Mouse (Mus musculus) stomach, postnatal 0 days (tissue): ENCODE measurements at regions not wholly inside any gene's neighbourhood (a gene's known extent, or its start where the extent isn't known, plus 50 kb on each side); places are given as distances from the start of the nearest gene placed in this dataset.

Experiments
- ATAC-seq: fragments of 200-750 bp; cut with Nextera tagmentation; 2 replicates; pipeline ENCODE4 v1.8.0; 2017; ENCODE audit not compliant: low FRiP score, low TSS enrichment
- DNase-seq: peaks from one replicate; pipeline ENCODE4 v3.0.0-alpha.2; 2016; ENCODE audit warnings: low spot score
- H3K27ac ChIP-seq: fragments of 300-500 bp; sonication (generic); replicated peaks from 2 replicates; pipeline ENCODE4 v1.5.1; 2014; ENCODE audit warnings: mild to moderate bottlenecking, control low read depth
- H3K27me3 ChIP-seq: fragments of 300-500 bp; sonication (generic); 2 replicates; pipeline ENCODE4 v1.6.1; 2014; ENCODE audit warnings: low read length; ENCODE audit not compliant: control insufficient read depth, insufficient read depth
- H3K36me3 ChIP-seq: fragments of 300-500 bp; sonication (generic); 2 replicates; pipeline ENCODE4 v1.6.1; 2014; ENCODE audit warnings: low read length, mixed read lengths; ENCODE audit not compliant: control insufficient read depth, insufficient read depth
- H3K4me1 ChIP-seq: fragments of 300-500 bp; sonication (generic); replicated peaks from 2 replicates; pipeline ENCODE4 v1.6.1; 2014; ENCODE audit warnings: antibody characterized with exemption; ENCODE audit not compliant: control insufficient read depth, insufficient read depth
- H3K4me2 ChIP-seq: fragments of 300-500 bp; sonication (generic); replicated peaks from 2 replicates; pipeline ENCODE4 v1.6.1; 2014; ENCODE audit warnings: low read depth, mild to moderate bottlenecking, control low read depth, moderate library complexity
- H3K4me3 ChIP-seq: fragments of 300-500 bp; sonication (generic); 2 replicates; pipeline ENCODE4 v1.5.1; 2014; ENCODE audit warnings: low read depth, low read length, control low read depth
- H3K9ac ChIP-seq: fragments of 300-500 bp; sonication (generic); 2 replicates; pipeline ENCODE4 v1.6.1; 2014; ENCODE audit warnings: mild to moderate bottlenecking, low read length, control low read depth, mixed read lengths
- H3K9me3 ChIP-seq: fragments of 300-500 bp; sonication (generic); 2 replicates; pipeline ENCODE4 v1.6.1; 2016; ENCODE audit warnings: low read length; ENCODE audit not compliant: control insufficient read depth
- CTCF ChIP-seq: IDR thresholded peaks from 2 replicates; pipeline ENCODE4 v1.5.1; 2016; ENCODE audit warnings: antibody characterized with exemption, low read depth, mild to moderate bottlenecking, moderate library complexity
- EP300 ChIP-seq: optimal IDR thresholded peaks from 2 replicates; pipeline ENCODE3; 2016; ENCODE audit warnings: antibody characterized with exemption
- WGBS: fragments of 180-500 bp; shearing (Covaris S2); extraction: QIAGEN DNeasy Blood & Tissue Kit; methylation state at CpG from one replicate; pipeline ENCODE4 v1.1.7; 2014; 5-methylcytosine and 5-hydroxymethylcytosine counted together

- no peak overlapping the region for H3K27ac ChIP-seq
- no peak for ATAC-seq
- H3K4me1 ChIP-seq: no peaks in the 10 kb centered on the region
- H3K9me3 ChIP-seq: no peaks in the 10 kb centered on the region
- no peak overlapping the region for H3K9ac ChIP-seq
- H3K36me3 ChIP-seq: no peaks in the 10 kb centered on the region
- no peaks in the 10 kb centered on the region for H3K27me3 ChIP-seq
- H3K4me3 ChIP-seq: no peak overlapping the region
- H3K4me2 ChIP-seq: no peak overlapping the region
- no peak for DNase-seq
- TF ChIP-seq CTCF (no peak), EP300 (no peak)
Observed at GRCm38 (mm10) chr8:30648497-30648896, 2780.0 kb upstream of the 5930422O12Rik start.

- Histone ChIP-seq H3K4me2 (no peak overlapping the region), H3K27ac (no peak overlapping the region), H3K9ac (no peak overlapping the region), H3K9me3 (no peaks in the 10 kb centered on the region), H3K27me3 (no peaks in the 10 kb centered on the region), H3K4me1 (no peaks in the 10 kb centered on the region), H3K36me3 (no peaks in the 10 kb centered on the region), H3K4me3 (no peak overlapping the region)
- ATAC-seq: no peak
- TF ChIP-seq EP300: no peak
- no peak for TF ChIP-seq CTCF
- WGBS: 52% methylated on average over 10 of the region's 10 CpGs
- DNase-seq: no peak
Observed at GRCm38 (mm10) chr8:30655749-30656241, 2772.7 kb upstream of the 5930422O12Rik start.

- TF ChIP-seq EP300 (no peak), CTCF (no peak)
- Histone ChIP-seq H3K9me3 (no peaks in the 10 kb centered on the region), H3K36me3 (no peaks in the 10 kb centered on the region), H3K27me3 (no peaks in the 10 kb centered on the region), H3K4me1 (no peaks in the 10 kb centered on the region), H3K4me2 (no peak overlapping the region), H3K4me3 (no peak overlapping the region), H3K9ac (no peak overlapping the region), H3K27ac (no peak overlapping the region)
- 48% methylated on average over 2 of the region's 2 CpGs for WGBS
- DNase-seq (no peak), ATAC-seq (no peak)
Observed at GRCm38 (mm10) chr8:30661261-30661660, 2767.2 kb upstream of the 5930422O12Rik start.

- H3K9me3 ChIP-seq: no peaks in the 10 kb centered on the region
- H3K4me1 ChIP-seq: no peaks in the 10 kb centered on the region
- DNase-seq: no peak
- H3K36me3 ChIP-seq: no peaks in the 10 kb centered on the region
- no peak overlapping the region for H3K27ac ChIP-seq
- 62% methylated on average over 4 of the region's 4 CpGs for WGBS
- ATAC-seq: no peak
- no peak overlapping the region for H3K9ac ChIP-seq
- no peak for TF ChIP-seq EP300
- TF ChIP-seq CTCF: no peak
- no peak overlapping the region for H3K4me3 ChIP-seq
- H3K27me3 ChIP-seq: no peaks in the 10 kb centered on the region
- no peak overlapping the region for H3K4me2 ChIP-seq
Observed at GRCm38 (mm10) chr8:30669451-30669850, 2759.1 kb upstream of the 5930422O12Rik start.

- no peaks in the 10 kb centered on the region for H3K4me1 ChIP-seq
- H3K4me2 ChIP-seq: no peak overlapping the region
- 79% methylated on average over 1 of the region's 1 CpGs for WGBS
- no peak overlapping the region for H3K27ac ChIP-seq
- ATAC-seq (no peak), DNase-seq (no peak)
- TF ChIP-seq CTCF (no peak), EP300 (no peak)
- no peaks in the 10 kb centered on the region for H3K36me3 ChIP-seq
- H3K4me3 ChIP-seq: no peak overlapping the region
- no peak overlapping the region for H3K9ac ChIP-seq
- H3K9me3 ChIP-seq: no peaks in the 10 kb centered on the region
- no peaks in the 10 kb centered on the region for H3K27me3 ChIP-seq
Observed at GRCm38 (mm10) chr8:30677423-30677822, 2751.1 kb upstream of the 5930422O12Rik start.

GRCm38 (mm10) chr8:30682169-30682568 lies 2746.3 kb upstream of the 5930422O12Rik start:
- DNase-seq: no peak
- no peak overlapping the region for H3K9ac ChIP-seq
- no peak overlapping the region for H3K4me3 ChIP-seq
- H3K27me3 ChIP-seq: no peaks in the 10 kb centered on the region
- TF ChIP-seq EP300 (no peak), CTCF (no peak)
- no peak for ATAC-seq
- H3K4me1 ChIP-seq: no peaks in the 10 kb centered on the region
- H3K9me3 ChIP-seq: no peaks in the 10 kb centered on the region
- H3K4me2 ChIP-seq: no peak overlapping the region
- 44% methylated on average over 3 of the region's 3 CpGs for WGBS
- no peak overlapping the region for H3K27ac ChIP-seq
- H3K36me3 ChIP-seq: no peaks in the 10 kb centered on the region
